Comparison of ENCODE assay signal across 8 mouse cellular contexts in genomic region chr10:75438132-75438810, GRCm38 (mm10). TPM values are rescaled to one million over a fixed set of nuclear protein-coding genes. Genes with fewer than 3 reads are reported as not detected.
DNase-seq lines count a peak whose midpoint lies in the region; ATAC-seq lines count a peak whose summit lies in the region.

No protein-coding gene starts in this region.

- no peak overlapping the region for H3K4me3 ChIP-seq in hindbrain, embryonic 16.5 days (ENCODE audit: low read length)

- no peak for ATAC-seq in CD4-positive, CD25-positive, alpha-beta regulatory T cell, adult 4 months
- ATAC-seq in hindbrain, embryonic 16.5 days: peak; percentile 74; the same call in 1 of the 2 replicates

- peak overlapping the region; percentile 55 for H3K27ac ChIP-seq in hindbrain, embryonic 16.5 days (ENCODE audit: low read depth, low read length)

- DNase-seq in CD4-positive, CD25-positive, alpha-beta regulatory T cell, adult 2 months (ENCODE audit: low read depth, low spot score): peak; percentile 5
- peak; percentile 35 for DNase-seq in ovary, postnatal 14 days (ENCODE audit: low spot score)
- no peak for DNase-seq in ovary, postnatal 10 days (ENCODE audit: low spot score)
- DNase-seq in lung, postnatal 10 days: peak; percentile 84
- no peak for DNase-seq in thymus, postnatal 4 days
- DNase-seq in natural killer cell, adult 2 months (ENCODE audit: low spot score in 2 of 2): no peak

- H3K9ac ChIP-seq in hindbrain, embryonic 16.5 days (ENCODE audit: low read depth, low read length): no peak overlapping the region

- no peaks in the 10 kb centered on the region for H3K27me3 ChIP-seq in hindbrain, embryonic 16.5 days (replicated peaks; ENCODE audit: control insufficient read depth, insufficient read depth, low read length)

- 42% methylated on average over 13 of the region's 13 CpGs for WGBS in hindbrain, embryonic 16.5 days

- H3K9me3 ChIP-seq in hindbrain, embryonic 16.5 days (ENCODE audit: control insufficient read depth, low read length): no peaks in the 10 kb centered on the region

- no peak overlapping the region for H3K4me2 ChIP-seq in hindbrain, embryonic 16.5 days (ENCODE audit: low read length)

- H3K36me3 ChIP-seq in hindbrain, embryonic 16.5 days (ENCODE audit: control insufficient read depth, insufficient read depth, low read length): no peaks in the 10 kb centered on the region

- H3K4me1 ChIP-seq in hindbrain, embryonic 16.5 days (ENCODE audit: control insufficient read depth, insufficient read depth, low read depth, low read length): peaks cover 10% of the 10 kb centered on the region

RNA-seq across cellular contexts. Expression of gene Upb1, which starts 37.4 kb away (rescaled TPM):
- under 1 TPM in 1 of 2 experiments, not detected in 1; 0.74 TPM for polyA plus RNA-seq in CD4-positive, CD25-positive, alpha-beta regulatory T cell, adult 4 months (2017; shearing (Covaris generic))
- polyA plus RNA-seq in hindbrain, embryonic 16.5 days (2015; fragmentation: Nextera tagmentation; extraction: Ambion mirVana): 0.36 and 0.39 TPM in 2 replicates

Comparison
In these comparisons a context has a peak if more than half of its experiments do, and no peak if none do; other contexts are left out.
1. DNase-seq: peak in CD4-positive, CD25-positive, alpha-beta regulatory T cell, adult 2 months (single experiment), ovary, postnatal 14 days (single experiment) and lung, postnatal 10 days (single experiment); none in ovary, postnatal 10 days (single experiment), thymus, postnatal 4 days (single experiment) and natural killer cell, adult 2 months (0 of 2).